Mouse (Mus musculus) limb, embryonic 11.5 days (tissue): ENCODE measurements around the gene Card11. TPM values are rescaled to one million over a fixed set of nuclear protein-coding genes. Genes with fewer than 3 reads are reported as not detected.

Experiments
- ATAC-seq: fragments of 200-750 bp; cut with Nextera tagmentation; 2 replicates; pipeline ENCODE4 v1.8.0; 2017; ENCODE audit warnings: low read depth; ENCODE audit not compliant: insufficient number of reproducible peaks, low FRiP score, low TSS enrichment
- DNase-seq: peaks from one replicate; pipeline ENCODE4 v3.0.0-alpha.2; 2015; ENCODE audit warnings: low spot score
- H3K27ac ChIP-seq: fragments of 300-500 bp; sonication (generic); replicated peaks from 2 replicates; pipeline ENCODE4 v1.5.1; 2014; ENCODE audit warnings: low read depth, mild to moderate bottlenecking, low read length
- H3K27me3 ChIP-seq: fragments of 300-500 bp; sonication (generic); 2 replicates; pipeline ENCODE4 v1.6.1; 2014; ENCODE audit warnings: mild to moderate bottlenecking, low read length, mixed read lengths; ENCODE audit not compliant: control insufficient read depth, insufficient read depth
- H3K36me3 ChIP-seq: fragments of 300-500 bp; sonication (generic); 2 replicates; pipeline ENCODE4 v1.6.1; 2014; ENCODE audit warnings: mild to moderate bottlenecking, low read length, moderate library complexity, mixed read lengths; ENCODE audit not compliant: control insufficient read depth, insufficient read depth
- H3K4me1 ChIP-seq: fragments of 300-500 bp; sonication (generic); 2 replicates; pipeline ENCODE4 v1.6.1; 2014; ENCODE audit warnings: low read length, mixed read lengths; ENCODE audit not compliant: control insufficient read depth, insufficient read depth
- H3K4me2 ChIP-seq: fragments of 300-500 bp; sonication (generic); 2 replicates; pipeline ENCODE4 v1.6.1; 2014; ENCODE audit warnings: low read depth, mild to moderate bottlenecking, moderate library complexity; ENCODE audit not compliant: severe bottlenecking
- H3K4me3 ChIP-seq: fragments of 300-500 bp; sonication (generic); 2 replicates; pipeline ENCODE4 v1.5.1; 2014; ENCODE audit warnings: low read depth, low read length
- H3K9ac ChIP-seq: fragments of 300-500 bp; sonication (generic); 2 replicates; pipeline ENCODE4 v1.6.1; 2014; ENCODE audit warnings: mild to moderate bottlenecking, low read length
- H3K9me3 ChIP-seq: fragments of 300-500 bp; sonication (generic); 2 replicates; pipeline ENCODE4 v1.6.1; 2016; ENCODE audit warnings: low read length; ENCODE audit not compliant: control insufficient read depth
- WGBS: fragments of 180-500 bp; shearing (Covaris S2); extraction: QIAGEN DNeasy Blood & Tissue Kit; methylation state at CpG from one replicate; pipeline ENCODE4 v1.1.7; 2014; 5-methylcytosine and 5-hydroxymethylcytosine counted together
- polyA plus RNA-seq: library from polyadenylated mRNA; unstranded; fragments of >200 nt; fragmentation: Nextera tagmentation; extraction: Ambion mirVana; gene quantifications from 2 replicates; pipeline ENCODE4 v1.2.1, GENCODE M21; 2014

The Card11 gene
- polyA plus RNA-seq, 1 experiment from 2014 or later = 0.97 TPM

DNA sequence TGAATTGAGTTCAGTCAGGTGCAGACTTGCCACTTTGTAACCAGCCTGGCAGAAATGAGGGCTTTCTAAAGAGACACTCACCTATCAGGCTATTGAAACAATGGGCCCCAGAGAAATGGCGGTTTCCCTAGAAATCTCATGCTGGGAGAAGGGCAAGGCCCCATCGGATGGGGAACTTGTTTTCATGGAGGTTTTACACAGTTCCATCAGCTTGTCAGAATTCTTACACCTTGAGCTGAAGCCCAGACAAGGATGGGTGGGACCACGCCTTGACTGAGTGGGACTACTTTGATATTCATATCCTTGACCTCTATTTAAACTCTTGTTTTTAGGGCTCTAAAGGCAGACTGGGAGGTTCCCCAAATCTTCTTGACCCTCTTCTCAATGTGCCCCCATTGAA is 33.9 kb upstream of the Card11 start:
- Histone ChIP-seq H3K9ac (no peak overlapping the region), H3K4me3 (no peak overlapping the region), H3K4me2 (no peak overlapping the region), H3K36me3 (no peaks in the 10 kb centered on the region), H3K27ac (no peak overlapping the region), H3K4me1 (no peaks in the 10 kb centered on the region), H3K27me3 (no peaks in the 10 kb centered on the region), H3K9me3 (no peaks in the 10 kb centered on the region)
- 73% methylated on average over 3 of the region's 3 CpGs for WGBS
- no peak for DNase-seq
- no peak for ATAC-seq

GRCm38 (mm10) chr5:141033001-141033400 is 32.6 kb upstream of the Card11 start:
- no peaks in the 10 kb centered on the region for H3K27me3 ChIP-seq
- H3K4me2 ChIP-seq = no peak overlapping the region
- WGBS = 88% methylated on average over 1 of the region's 1 CpGs
- H3K4me1 ChIP-seq = no peaks in the 10 kb centered on the region
- no peak overlapping the region for H3K4me3 ChIP-seq
- H3K27ac ChIP-seq = no peak overlapping the region
- DNase-seq (no peak), ATAC-seq (no peak)
- H3K36me3 ChIP-seq = no peaks in the 10 kb centered on the region
- no peak overlapping the region for H3K9ac ChIP-seq
- H3K9me3 ChIP-seq = no peaks in the 10 kb centered on the region

GRCm38 (mm10) chr5:141029364-141029763 is 29.0 kb upstream of the Card11 start:
- no peak for DNase-seq
- 91% methylated on average over 2 of the region's 2 CpGs for WGBS
- Histone ChIP-seq H3K9me3 (no peaks in the 10 kb centered on the region), H3K4me2 (no peak overlapping the region), H3K27ac (no peak overlapping the region), H3K27me3 (no peaks in the 10 kb centered on the region), H3K4me1 (no peaks in the 10 kb centered on the region), H3K4me3 (no peak overlapping the region), H3K36me3 (no peaks in the 10 kb centered on the region), H3K9ac (no peak overlapping the region)
- no peak for ATAC-seq

DNA sequence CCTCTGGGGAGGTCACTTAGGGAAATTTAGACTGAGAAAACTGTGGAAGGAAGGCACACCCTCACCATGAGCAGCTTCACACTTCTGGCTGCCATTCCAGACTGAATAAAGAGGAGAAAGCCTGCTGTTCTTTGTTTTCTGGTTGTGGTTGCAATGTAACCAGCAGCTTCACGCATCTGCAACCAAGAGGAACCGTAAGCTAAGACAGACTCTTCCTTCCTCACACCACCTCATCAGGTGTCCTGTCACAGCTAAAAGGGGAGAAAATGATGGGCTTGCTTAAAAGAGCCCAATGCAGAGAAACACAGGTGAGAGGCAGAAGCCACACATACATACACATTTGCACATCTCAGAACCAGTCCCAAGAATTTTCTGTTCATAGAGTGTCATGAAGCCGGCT is 25.3 kb upstream of the Card11 start:
- ATAC-seq (no peak), DNase-seq (no peak)
- no peak overlapping the region for H3K9ac ChIP-seq
- H3K27ac ChIP-seq = no peak overlapping the region
- WGBS = 96% methylated on average over 3 of the region's 3 CpGs
- H3K9me3 ChIP-seq = no peaks in the 10 kb centered on the region
- no peaks in the 10 kb centered on the region for H3K4me1 ChIP-seq
- no peaks in the 10 kb centered on the region for H3K36me3 ChIP-seq
- H3K4me3 ChIP-seq = no peak overlapping the region
- H3K27me3 ChIP-seq = no peaks in the 10 kb centered on the region
- no peak overlapping the region for H3K4me2 ChIP-seq

- Histone ChIP-seq H3K27me3 (no peaks in the 10 kb centered on the region), H3K4me1 (no peaks in the 10 kb centered on the region), H3K4me2 (no peak overlapping the region), H3K9ac (no peak overlapping the region), H3K27ac (no peak overlapping the region), H3K4me3 (no peak overlapping the region), H3K9me3 (no peaks in the 10 kb centered on the region), H3K36me3 (no peaks in the 10 kb centered on the region)
- ATAC-seq = no peak
- WGBS = 59% methylated on average over 5 of the region's 5 CpGs
- peak; percentile 43 for DNase-seq
Observed at GRCm38 (mm10) chr5:141024435-141024834, 24.1 kb upstream of the Card11 start.

DNA sequence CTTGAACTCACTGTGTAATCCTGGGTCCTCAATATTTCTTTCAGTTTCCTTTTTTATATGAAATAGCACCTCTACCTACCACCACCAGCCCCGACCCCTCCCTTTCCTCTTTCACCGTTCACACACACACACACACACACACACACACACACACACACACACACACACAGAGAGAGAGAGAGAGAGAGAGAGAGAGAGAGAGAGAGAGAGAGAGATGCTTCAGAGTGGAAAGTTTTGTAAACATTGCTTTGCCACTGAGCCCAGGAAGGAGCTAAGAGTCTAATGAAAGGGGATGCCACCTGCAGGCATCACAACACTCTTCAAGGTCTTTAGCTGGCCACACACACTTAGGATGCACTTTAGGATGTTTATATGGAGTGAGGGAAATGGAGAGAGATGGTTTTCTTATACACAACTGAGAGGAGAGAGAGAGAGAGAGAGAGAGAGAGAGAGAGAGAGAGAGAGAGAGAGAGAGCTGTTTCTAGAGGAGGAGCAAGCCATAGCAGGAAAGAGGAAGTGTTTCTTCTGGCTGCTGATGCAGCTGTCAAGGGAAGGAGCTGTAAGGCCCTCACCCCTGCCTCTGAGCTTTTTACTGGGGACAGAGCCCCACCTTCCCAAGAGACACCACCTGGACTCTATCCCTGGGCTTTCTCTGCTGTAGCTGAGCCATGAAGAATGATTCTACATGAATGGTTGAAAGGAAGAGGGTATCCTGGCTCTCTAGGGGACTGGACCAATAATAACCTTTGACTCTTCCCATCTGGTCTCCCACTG is 17.7 kb upstream of the Card11 start:
- 100% methylated on average over 2 of the region's 2 CpGs for WGBS
- Histone ChIP-seq H3K9me3 (no peaks in the 10 kb centered on the region), H3K4me3 (no peak overlapping the region), H3K27ac (no peak overlapping the region), H3K4me1 (peaks cover 5% of the 10 kb centered on the region; the same call in 1 of the 2 replicates), H3K36me3 (no peaks in the 10 kb centered on the region), H3K4me2 (no peak overlapping the region), H3K27me3 (no peaks in the 10 kb centered on the region), H3K9ac (no peak overlapping the region)
- DNase-seq (no peak), ATAC-seq (no peak)

- no peak for ATAC-seq
Observed at GRCm38 (mm10) chr5:141016082-141016481, 15.7 kb upstream of the Card11 start.

GRCm38 (mm10) chr5:141014216-141014615 is 13.8 kb upstream of the Card11 start:
- H3K27me3 ChIP-seq = no peaks in the 10 kb centered on the region
- peak overlapping the region; percentile 23; the same call in 1 of the 2 replicates for H3K27ac ChIP-seq
- ATAC-seq (no peak), DNase-seq (no peak)
- H3K4me2 ChIP-seq = no peak overlapping the region
- peaks cover 10% of the 10 kb centered on the region; the same call in 1 of the 2 replicates for H3K4me1 ChIP-seq
- H3K4me3 ChIP-seq = no peak overlapping the region
- no peaks in the 10 kb centered on the region for H3K36me3 ChIP-seq
- WGBS = 92% methylated on average over 6 of the region's 6 CpGs
- H3K9me3 ChIP-seq = no peaks in the 10 kb centered on the region
- no peak overlapping the region for H3K9ac ChIP-seq

More at GRCm38 (mm10) chr5:141016082-141016481, 15.7 kb upstream of the Card11 start:
- no peak overlapping the region for H3K27ac ChIP-seq
- WGBS = 83% methylated on average over 1 of the region's 1 CpGs
- no peak for DNase-seq
- H3K4me3 ChIP-seq = no peak overlapping the region
- no peak overlapping the region for H3K9ac ChIP-seq
- H3K4me2 ChIP-seq = no peak overlapping the region
- H3K4me1 ChIP-seq = peaks cover 10% of the 10 kb centered on the region; the same call in 1 of the 2 replicates
- H3K9me3 ChIP-seq = no peaks in the 10 kb centered on the region
- no peaks in the 10 kb centered on the region for H3K27me3 ChIP-seq
- H3K36me3 ChIP-seq = no peaks in the 10 kb centered on the region
